Mouse (Mus musculus) CH12.LX (cell line): ENCODE data around the gene Wnt9a.

ENCODE experiments used
- CHD2 ChIP-seq: IDR thresholded peaks from 2 replicates; pipeline ENCODE4 v1.6.1; 2011; ENCODE audit warnings: low read length, improper control_type of control experiment
- CTCF ChIP-seq, 2 experiments: IDR thresholded peaks in 1 of 2; conservative IDR thresholded peaks in 1 of 2; 2 replicates each; pipeline ENCODE4 v1.5.1; 2011 to 2012; ENCODE audit warnings: low read depth in 2 of 2, low read length in 2 of 2, improper control_type of control experiment in 1 of 2, inconsistent platforms in 1 of 2, mild to moderate bottlenecking in 1 of 2, moderate library complexity in 1 of 2
- E2F4 ChIP-seq: IDR thresholded peaks from 2 replicates; pipeline ENCODE4 v1.6.1; 2011; ENCODE audit warnings: low read depth, low read length, improper control_type of control experiment; ENCODE audit not compliant: insufficient replicate concordance
- ELF1 ChIP-seq: IDR thresholded peaks from 2 replicates; pipeline ENCODE4 v1.6.1; 2014; ENCODE audit warnings: low read depth, mild to moderate bottlenecking, inconsistent platforms, low read length, improper control_type of control experiment
- ETS1 ChIP-seq: conservative IDR thresholded peaks from 2 replicates; pipeline ENCODE4 v1.6.1; 2012; ENCODE audit warnings: low read depth, mild to moderate bottlenecking, inconsistent platforms, low read length, improper control_type of control experiment, moderate library complexity
- GABPA ChIP-seq: IDR thresholded peaks from 2 replicates; pipeline ENCODE4 v1.6.1; 2012; ENCODE audit warnings: low read depth, low read length, improper control_type of control experiment, inconsistent platforms; ENCODE audit not compliant: insufficient replicate concordance
- MAX ChIP-seq: IDR thresholded peaks from 2 replicates; pipeline ENCODE4 v1.6.1; 2011; ENCODE audit warnings: low read length, improper control_type of control experiment
- MXI1 ChIP-seq: IDR thresholded peaks from 2 replicates; pipeline ENCODE4 v1.6.1; 2011; ENCODE audit warnings: mild to moderate bottlenecking, low read depth, low read length, improper control_type of control experiment
- POLR2A ChIP-seq: IDR thresholded peaks from 2 replicates; pipeline ENCODE4 v1.6.1; 2011; ENCODE audit warnings: low read depth, mild to moderate bottlenecking, improper control_type of control experiment, low read length
- RAD21 ChIP-seq: IDR thresholded peaks from 2 replicates; pipeline ENCODE4 v1.6.1; 2011; ENCODE audit warnings: low read depth, mild to moderate bottlenecking, low read length, improper control_type of control experiment, moderate library complexity
- SIN3A ChIP-seq: IDR thresholded peaks from 2 replicates; pipeline ENCODE4 v1.6.1; 2012; ENCODE audit warnings: low read length, improper control_type of control experiment, inconsistent platforms
- USF1 ChIP-seq: IDR thresholded peaks from 2 replicates; pipeline ENCODE4 v1.6.1; 2014; ENCODE audit warnings: low read depth, mild to moderate bottlenecking, inconsistent platforms, low read length, improper control_type of control experiment
- ZNF384 ChIP-seq: IDR thresholded peaks from 2 replicates; pipeline ENCODE4 v1.6.1; 2012; ENCODE audit warnings: low read depth, low read length, improper control_type of control experiment, inconsistent platforms

GRCm38 (mm10) chr11:59356874-59357289 lies 50.2 kb downstream of the Wnt9a start:
- TF ChIP-seq POLR2A (no peak), ETS1 (no peak), RAD21 (no peak), MAX (no peak), CTCF (conservative IDR thresholded peaks at IDR 0.05 in 1 of 2, IDR thresholded peaks at IDR 0.05 in 1 of 2; ENCODE audit: low read depth in 2 of 2, low read length in 2 of 2) (no peak), SIN3A (no peak), E2F4 (no peak), USF1 (no peak), CHD2 (no peak), ELF1 (no peak), ZNF384 (no peak), GABPA (no peak), MXI1 (no peak)
